Mouse (Mus musculus): ENCODE measurements around the gene Pla2g2d. TPM values are rescaled to one million over a fixed set of nuclear protein-coding genes. Genes with fewer than 3 reads are reported as not detected.
"Not testable (repeated sequence)": the region's sequence is repeated elsewhere in the genome, so short reads cannot be mapped to it uniquely, and the experiment has no call there.

The Pla2g2d gene
- polyA plus RNA-seq, 1 experiment from 2014 or later = 1.8 TPM

- no peak overlapping the region for H3K4me2 ChIP-seq (ENCODE audit: low read depth)
- no peak for DNase-seq (ENCODE audit: low spot score)
- no peak overlapping the region for H3K4me3 ChIP-seq (ENCODE audit: low read depth, low read length)
- H3K9me3 ChIP-seq (ENCODE audit: control insufficient read depth, low read length) = no peaks in the 10 kb centered on the region
- ATAC-seq (ENCODE audit: insufficient read depth, low FRiP score, low TSS enrichment) = no peak
- no peaks in the 10 kb centered on the region for H3K4me1 ChIP-seq (ENCODE audit: control insufficient read depth, insufficient read depth, low read length)
- H3K27me3 ChIP-seq (ENCODE audit: control insufficient read depth, insufficient read depth, low read length) = no peaks in the 10 kb centered on the region
- H3K9ac ChIP-seq (ENCODE audit: low read length) = no peak overlapping the region
- no peaks in the 10 kb centered on the region for H3K36me3 ChIP-seq (ENCODE audit: control insufficient read depth, insufficient read depth, low read length)
- H3K27ac ChIP-seq (ENCODE audit: low read depth, low read length) = no peak overlapping the region
- WGBS = 85% methylated on average over 8 of the region's 8 CpGs
Observed at GRCm38 (mm10) chr4:138806160-138806559, 30.6 kb downstream of the Pla2g2d start.

GRCm38 (mm10) chr4:138806920-138807541, 31.5 kb downstream of the Pla2g2d start:
- WGBS = 55% methylated on average over 7 of the region's 7 CpGs
- no peaks in the 10 kb centered on the region for H3K36me3 ChIP-seq (ENCODE audit: control insufficient read depth, insufficient read depth, low read length)
- H3K9me3 ChIP-seq (ENCODE audit: control insufficient read depth, low read length) = no peaks in the 10 kb centered on the region
- ATAC-seq (ENCODE audit: insufficient read depth, low FRiP score, low TSS enrichment) = no peak
- H3K27me3 ChIP-seq (ENCODE audit: control insufficient read depth, insufficient read depth, low read length) = no peaks in the 10 kb centered on the region
- no peak for DNase-seq (ENCODE audit: low spot score)
- H3K4me1 ChIP-seq (ENCODE audit: control insufficient read depth, insufficient read depth, low read length) = no peaks in the 10 kb centered on the region
- no peak overlapping the region for H3K9ac ChIP-seq (ENCODE audit: low read length)
- H3K4me2 ChIP-seq (ENCODE audit: low read depth) = no peak overlapping the region
- no peak overlapping the region for H3K4me3 ChIP-seq (ENCODE audit: low read depth, low read length)
- H3K27ac ChIP-seq (ENCODE audit: low read depth, low read length) = no peak overlapping the region

GRCm38 (mm10) chr4:138816166-138816565, 40.6 kb downstream of the Pla2g2d start:
- no peak for DNase-seq (ENCODE audit: low spot score)
- ATAC-seq (ENCODE audit: insufficient read depth, low FRiP score, low TSS enrichment) = no peak
- WGBS = 82% methylated on average over 9 of the region's 9 CpGs
- Histone ChIP-seq H3K4me2 (ENCODE audit: low read depth) (no peak overlapping the region), H3K4me1 (ENCODE audit: control insufficient read depth, insufficient read depth, low read length) (no peaks in the 10 kb centered on the region), H3K9me3 (ENCODE audit: control insufficient read depth, low read length) (no peaks in the 10 kb centered on the region), H3K36me3 (ENCODE audit: control insufficient read depth, insufficient read depth, low read length) (no peaks in the 10 kb centered on the region), H3K27ac (ENCODE audit: low read depth, low read length) (no peak overlapping the region), H3K27me3 (ENCODE audit: control insufficient read depth, insufficient read depth, low read length) (no peaks in the 10 kb centered on the region), H3K9ac (ENCODE audit: low read length) (no peak overlapping the region), H3K4me3 (ENCODE audit: low read depth, low read length) (no peak overlapping the region)

DNA sequence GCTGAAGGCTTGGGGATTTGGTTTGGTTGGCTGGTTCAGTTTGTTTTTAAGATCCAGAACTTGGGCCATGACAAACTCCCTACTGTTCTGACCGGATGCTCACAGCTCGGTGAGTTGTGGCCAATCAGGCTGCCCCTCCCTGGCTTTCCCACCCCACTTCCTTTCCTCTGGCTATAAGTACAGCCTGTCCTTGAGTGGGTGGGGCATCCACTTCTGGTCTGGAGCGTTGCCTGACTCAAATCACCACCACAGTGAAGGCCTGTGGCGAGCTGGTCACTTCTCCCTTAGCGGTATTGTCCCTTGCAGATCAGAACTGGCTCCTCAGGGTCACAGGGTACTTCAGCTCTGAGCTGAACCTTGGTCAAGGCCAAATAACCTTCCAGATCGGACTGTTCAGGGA, 42.2 kb downstream of the Pla2g2d start:
- WGBS = 79% methylated on average over 6 of the region's 6 CpGs
- ATAC-seq (ENCODE audit: insufficient read depth, low FRiP score, low TSS enrichment) (no peak), DNase-seq (ENCODE audit: low spot score) (no peak)
- Histone ChIP-seq H3K27me3 (ENCODE audit: control insufficient read depth, insufficient read depth, low read length) (no peaks in the 10 kb centered on the region), H3K27ac (ENCODE audit: low read depth, low read length) (no peak overlapping the region), H3K4me1 (ENCODE audit: control insufficient read depth, insufficient read depth, low read length) (no peaks in the 10 kb centered on the region), H3K9ac (ENCODE audit: low read length) (no peak overlapping the region), H3K36me3 (ENCODE audit: control insufficient read depth, insufficient read depth, low read length) (no peaks in the 10 kb centered on the region), H3K9me3 (ENCODE audit: control insufficient read depth, low read length) (no peaks in the 10 kb centered on the region), H3K4me2 (ENCODE audit: low read depth) (no peak overlapping the region), H3K4me3 (ENCODE audit: low read depth, low read length) (no peak overlapping the region)

DNA sequence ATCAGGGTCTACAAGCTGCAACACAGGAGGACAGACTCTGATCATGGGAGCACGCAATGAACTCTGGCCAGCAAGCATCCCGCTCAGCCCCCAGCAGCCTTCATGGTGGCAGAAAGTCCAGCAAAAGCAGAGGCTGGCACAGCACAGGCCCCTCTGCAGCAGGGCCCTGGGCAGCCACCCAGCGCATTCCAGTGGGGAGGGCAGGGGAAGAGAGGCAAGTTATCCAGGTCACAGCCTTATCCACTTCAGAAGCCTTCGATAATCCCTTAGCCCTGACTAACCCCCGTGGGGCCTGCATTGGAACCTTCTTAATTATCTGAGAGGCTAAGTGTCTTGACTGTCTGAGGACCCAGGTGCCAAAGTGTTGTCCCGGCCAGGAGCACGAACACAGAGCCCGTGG, 43.6 kb downstream of the Pla2g2d start:
- no peak overlapping the region for H3K9ac ChIP-seq (ENCODE audit: low read length)
- no peak overlapping the region for H3K4me2 ChIP-seq (ENCODE audit: low read depth)
- H3K4me1 ChIP-seq (ENCODE audit: control insufficient read depth, insufficient read depth, low read length) = no peaks in the 10 kb centered on the region
- no peaks in the 10 kb centered on the region for H3K36me3 ChIP-seq (ENCODE audit: control insufficient read depth, insufficient read depth, low read length)
- DNase-seq (ENCODE audit: low spot score) (no peak), ATAC-seq (ENCODE audit: insufficient read depth, low FRiP score, low TSS enrichment) (no peak)
- peaks cover 2% of the 10 kb centered on the region; the same call in 1 of the 2 replicates for H3K9me3 ChIP-seq (ENCODE audit: control insufficient read depth, low read length)
- 61% methylated on average over 8 of the region's 8 CpGs for WGBS
- no peak overlapping the region for H3K27ac ChIP-seq (ENCODE audit: low read depth, low read length)
- H3K27me3 ChIP-seq (ENCODE audit: control insufficient read depth, insufficient read depth, low read length) = no peaks in the 10 kb centered on the region
- H3K4me3 ChIP-seq (ENCODE audit: low read depth, low read length) = no peak overlapping the region

DNA sequence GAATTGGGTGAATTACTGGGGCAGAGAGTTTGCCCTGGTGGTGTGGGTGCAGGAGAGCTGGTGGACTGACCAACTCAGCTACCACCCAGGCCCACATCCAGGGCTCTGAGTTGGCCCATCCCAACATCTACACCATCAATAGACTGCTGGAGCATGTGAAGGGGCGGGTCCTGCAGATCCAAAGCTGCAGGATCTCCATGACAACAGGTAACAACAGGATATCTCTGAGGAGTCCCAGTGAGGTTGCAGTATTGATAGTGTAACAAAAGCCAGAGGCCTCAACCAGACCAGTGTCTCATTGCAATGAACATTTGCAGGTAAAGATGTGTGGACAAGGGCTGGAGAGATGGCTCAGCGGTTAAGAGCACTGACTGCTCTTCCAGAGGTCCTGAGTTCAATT, 45.5 kb downstream of the Pla2g2d start:
- ATAC-seq (ENCODE audit: insufficient read depth, low FRiP score, low TSS enrichment) (no peak), DNase-seq (ENCODE audit: low spot score) (no peak)
- WGBS = 92% methylated on average over 2 of the region's 2 CpGs
- Histone ChIP-seq H3K4me3 (ENCODE audit: low read depth, low read length) (no peak overlapping the region), H3K27ac (ENCODE audit: low read depth, low read length) (no peak overlapping the region), H3K9ac (ENCODE audit: low read length) (no peak overlapping the region), H3K4me1 (ENCODE audit: control insufficient read depth, insufficient read depth, low read length) (no peaks in the 10 kb centered on the region), H3K4me2 (ENCODE audit: low read depth) (no peak overlapping the region), H3K9me3 (ENCODE audit: control insufficient read depth, low read length) (peaks cover 2% of the 10 kb centered on the region; the same call in 1 of the 2 replicates), H3K27me3 (ENCODE audit: control insufficient read depth, insufficient read depth, low read length) (no peaks in the 10 kb centered on the region), H3K36me3 (ENCODE audit: control insufficient read depth, insufficient read depth, low read length) (no peaks in the 10 kb centered on the region)

DNA sequence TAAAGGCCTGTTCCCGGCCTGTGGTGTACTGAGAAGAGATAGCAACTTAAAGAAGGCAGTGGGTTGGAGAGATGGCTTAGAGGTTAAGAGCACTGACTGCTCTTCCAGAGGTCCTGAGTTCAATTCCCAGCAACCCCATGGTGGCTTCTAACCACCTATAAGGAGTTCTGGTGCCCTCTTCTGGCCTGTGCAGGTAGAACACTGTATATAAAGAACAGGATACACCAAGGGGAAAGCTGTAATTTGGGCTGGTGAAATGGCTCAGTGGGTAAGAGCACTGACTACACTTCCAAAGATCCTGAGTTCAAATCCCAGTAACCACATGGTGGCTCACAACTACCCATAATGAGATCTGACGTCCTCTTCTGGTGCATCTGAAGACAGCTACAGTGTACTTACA, 48.6 kb downstream of the Pla2g2d start:
- H3K36me3 ChIP-seq (ENCODE audit: control insufficient read depth, insufficient read depth, low read length); H3K27me3 ChIP-seq (ENCODE audit: control insufficient read depth, insufficient read depth, low read length); H3K9ac ChIP-seq (ENCODE audit: low read length); DNase-seq (ENCODE audit: low spot score); H3K4me1 ChIP-seq (ENCODE audit: control insufficient read depth, insufficient read depth, low read length); H3K4me2 ChIP-seq (ENCODE audit: low read depth); H3K27ac ChIP-seq (ENCODE audit: low read depth, low read length); H3K4me3 ChIP-seq (ENCODE audit: low read depth, low read length); H3K9me3 ChIP-seq (ENCODE audit: control insufficient read depth, low read length); ATAC-seq (ENCODE audit: insufficient read depth, low FRiP score, low TSS enrichment): not testable (repeated sequence)
- WGBS = 79% methylated on average over 2 of the region's 2 CpGs

GRCm38 (mm10) chr4:138824660-138825059, 49.1 kb downstream of the Pla2g2d start:
- WGBS = 96% methylated on average over 2 of the region's 2 CpGs
- no peak for DNase-seq (ENCODE audit: low spot score)
- H3K27me3 ChIP-seq (ENCODE audit: control insufficient read depth, insufficient read depth, low read length) = no peaks in the 10 kb centered on the region
- no peak overlapping the region for H3K4me2 ChIP-seq (ENCODE audit: low read depth)
- ATAC-seq (ENCODE audit: insufficient read depth, low FRiP score, low TSS enrichment) = no peak
- H3K9me3 ChIP-seq (ENCODE audit: control insufficient read depth, low read length) = peaks cover 2% of the 10 kb centered on the region; the same call in 1 of the 2 replicates
- no peak overlapping the region for H3K9ac ChIP-seq (ENCODE audit: low read length)
- no peaks in the 10 kb centered on the region for H3K36me3 ChIP-seq (ENCODE audit: control insufficient read depth, insufficient read depth, low read length)
- H3K4me1 ChIP-seq (ENCODE audit: control insufficient read depth, insufficient read depth, low read length) = no peaks in the 10 kb centered on the region
- no peak overlapping the region for H3K27ac ChIP-seq (ENCODE audit: low read depth, low read length)
- H3K4me3 ChIP-seq (ENCODE audit: low read depth, low read length) = no peak overlapping the region

DNA sequence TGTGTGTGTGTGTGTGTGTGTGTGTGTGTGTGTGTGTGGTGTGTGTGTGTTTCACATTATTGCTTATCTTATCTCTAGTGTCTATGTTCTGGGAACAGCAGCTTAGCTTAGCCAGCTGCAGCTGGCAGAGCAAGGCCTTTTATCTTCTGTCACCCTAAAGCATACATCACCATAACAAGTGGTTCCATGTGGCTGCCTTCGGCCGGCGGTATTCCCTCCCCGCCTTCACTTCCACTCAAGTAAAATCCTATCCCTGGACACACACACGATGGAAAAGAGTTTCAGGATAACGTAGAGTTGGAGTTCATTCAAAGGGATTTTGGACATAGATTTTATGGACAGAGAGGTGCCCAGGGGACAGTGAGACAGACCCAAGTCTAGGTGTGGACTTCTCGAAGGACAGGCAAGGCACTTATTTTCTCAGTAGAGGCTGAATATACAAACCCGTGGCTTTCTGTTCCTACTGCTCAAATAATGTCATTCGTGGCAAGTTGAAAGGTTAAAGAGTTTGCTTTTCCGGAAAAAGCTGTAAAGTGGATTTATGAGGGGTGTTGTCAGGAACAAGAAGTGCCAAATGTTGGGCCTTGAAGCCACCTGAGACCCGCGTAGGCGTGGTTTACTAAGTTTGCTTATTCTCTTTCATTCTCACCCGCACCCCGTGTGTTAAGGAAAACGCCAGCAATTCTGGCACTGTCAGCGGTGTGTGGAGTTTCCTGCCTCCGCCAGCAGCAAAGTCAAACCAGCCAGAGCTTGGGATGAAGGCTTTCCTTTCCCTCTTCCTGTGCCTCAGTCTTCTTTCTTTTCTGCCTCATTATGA, 50.4 kb downstream of the Pla2g2d start:
- H3K4me1 ChIP-seq (ENCODE audit: control insufficient read depth, insufficient read depth, low read length) = no peaks in the 10 kb centered on the region
- ATAC-seq (ENCODE audit: insufficient read depth, low FRiP score, low TSS enrichment) (no peak), DNase-seq (ENCODE audit: low spot score) (no peak)
- no peak overlapping the region for H3K27ac ChIP-seq (ENCODE audit: low read depth, low read length)
- peaks cover 2% of the 10 kb centered on the region; the same call in 1 of the 2 replicates for H3K9me3 ChIP-seq (ENCODE audit: control insufficient read depth, low read length)
- no peak overlapping the region for H3K4me2 ChIP-seq (ENCODE audit: low read depth)
- H3K36me3 ChIP-seq (ENCODE audit: control insufficient read depth, insufficient read depth, low read length) = no peaks in the 10 kb centered on the region
- H3K4me3 ChIP-seq (ENCODE audit: low read depth, low read length) = no peak overlapping the region
- no peak overlapping the region for H3K9ac ChIP-seq (ENCODE audit: low read length)
- H3K27me3 ChIP-seq (ENCODE audit: control insufficient read depth, insufficient read depth, low read length) = no peaks in the 10 kb centered on the region
- 38% methylated on average over 18 of the region's 18 CpGs for WGBS

All from neural tube, embryonic 11.5 days (tissue).